Mouse (Mus musculus) small intestine, adult 2 months (tissue): Measurements from ENCODE around the gene Snx29.

Source experiments
- CTCF ChIP-seq: fragments of 200-500 bp; IDR thresholded peaks from 2 replicates; pipeline ENCODE4 v1.5.1; 2012; ENCODE audit warnings: low read depth, mild to moderate bottlenecking, control low read depth, inconsistent platforms, low read length, moderate library complexity, mixed read lengths; ENCODE audit not compliant: insufficient replicate concordance, insufficient read length; ENCODE audit errors: extremely low read depth
- POLR2A ChIP-seq: fragments of 200-500 bp; IDR thresholded peaks from 2 replicates; pipeline ENCODE4 v1.6.1; 2012; ENCODE audit warnings: low read depth, mild to moderate bottlenecking, control low read depth, inconsistent platforms, low read length, moderate library complexity

- TF ChIP-seq POLR2A (no peak), CTCF (no peak)
Observed at GRCm38 (mm10) chr16:11652686-11653366, 330.1 kb downstream of the Snx29 start.
